Mouse (Mus musculus): Measurements from ENCODE around the gene Elavl2.

Elavl2 gene

DNA sequence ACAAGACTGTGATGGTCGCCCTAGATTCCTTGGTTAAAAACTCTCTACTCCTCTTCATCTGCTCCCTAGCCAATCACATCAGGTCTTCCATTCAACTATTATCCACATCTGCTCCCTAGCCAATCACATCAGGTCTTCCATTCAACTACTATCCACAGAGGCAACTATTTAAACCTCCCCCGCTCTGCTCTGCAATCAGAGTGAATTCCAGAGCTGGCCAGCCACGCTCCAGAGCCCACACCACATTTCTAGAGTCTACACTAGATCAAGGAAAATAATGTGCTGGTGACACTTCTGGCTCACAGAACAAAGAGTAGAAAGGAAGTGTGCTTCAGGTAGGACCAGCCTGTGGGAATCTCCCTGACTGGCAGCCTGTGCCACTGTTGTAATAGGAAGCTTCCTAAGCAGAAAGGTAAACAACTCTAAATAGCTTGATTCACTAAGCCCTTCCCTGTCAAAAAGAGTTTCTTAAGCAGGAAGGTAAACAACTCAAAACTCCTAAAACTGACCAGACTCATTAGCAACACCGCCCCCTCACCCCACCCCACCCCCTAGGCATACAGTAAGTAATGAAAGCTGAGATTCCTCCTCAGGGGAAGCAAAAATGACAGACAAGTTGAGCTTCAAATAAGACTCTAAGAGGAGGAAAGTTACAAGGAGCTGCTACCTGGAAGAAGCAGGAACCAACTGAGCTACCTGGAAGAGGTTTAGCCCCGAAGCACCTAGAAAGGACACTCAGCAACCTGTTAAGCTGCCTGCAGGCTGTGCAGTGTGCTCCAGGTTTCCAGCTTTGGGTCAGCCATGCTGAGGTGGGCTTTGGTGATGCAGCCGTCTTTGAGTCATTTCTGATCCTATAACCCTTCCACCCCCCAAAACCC lies 191.9 kb downstream of the Elavl2 start:
- peak; percentile 1 for DNase-seq

Measured in kidney, postnatal 14 days (tissue).